Mouse (Mus musculus) neural tube, embryonic 15.5 days (tissue): ENCODE results near the gene Rps27a. TPM values are rescaled to one million over a fixed set of nuclear protein-coding genes. Genes with fewer than 3 reads are reported as not detected.

ENCODE experiments used
- ATAC-seq: fragments of 200-750 bp; cut with Nextera tagmentation; 2 replicates; pipeline ENCODE4 v1.8.0; 2017; ENCODE audit warnings: mild to moderate bottlenecking, moderate TSS enrichment, moderate library complexity; ENCODE audit not compliant: low FRiP score
- H3K27ac ChIP-seq: fragments of 300-500 bp; sonication (generic); replicated peaks from 2 replicates; pipeline ENCODE4 v1.5.1; 2015; ENCODE audit warnings: mild to moderate bottlenecking, inconsistent platforms
- H3K27me3 ChIP-seq: fragments of 300-500 bp; sonication (generic); replicated peaks from 2 replicates; pipeline ENCODE4 v1.6.1; 2015; ENCODE audit warnings: inconsistent platforms
- H3K36me3 ChIP-seq: fragments of 300-500 bp; sonication (generic); 2 replicates; pipeline ENCODE4 v1.6.1; 2015; ENCODE audit warnings: inconsistent platforms
- H3K4me1 ChIP-seq: fragments of 300-500 bp; sonication (generic); 2 replicates; pipeline ENCODE4 v1.6.1; 2015; ENCODE audit warnings: inconsistent platforms
- H3K4me2 ChIP-seq: fragments of 300-500 bp; sonication (generic); 2 replicates; pipeline ENCODE4 v1.6.1; 2015; ENCODE audit warnings: inconsistent platforms, mild to moderate bottlenecking, moderate library complexity
- H3K4me3 ChIP-seq: fragments of 300-500 bp; sonication (generic); replicated peaks from 2 replicates; pipeline ENCODE4 v1.5.1; 2015; ENCODE audit warnings: mild to moderate bottlenecking, inconsistent platforms
- H3K9ac ChIP-seq: fragments of 300-500 bp; sonication (generic); replicated peaks from 2 replicates; pipeline ENCODE4 v1.6.1; 2015; ENCODE audit warnings: mild to moderate bottlenecking, inconsistent platforms
- H3K9me3 ChIP-seq: fragments of 300-500 bp; sonication (generic); replicated peaks from 2 replicates; pipeline ENCODE4 v1.6.1; 2016; ENCODE audit warnings: inconsistent platforms
- WGBS: fragments of 180-500 bp; shearing (Covaris S2); methylation state at CpG from one replicate; pipeline ENCODE4 v1.1.7; 2015; ENCODE audit warnings: mixed read lengths; 5-methylcytosine and 5-hydroxymethylcytosine counted together
- polyA plus RNA-seq: library from polyadenylated mRNA; unstranded; fragments of >200 nt; fragmentation: Nextera tagmentation; extraction: Ambion mirVana; gene quantifications from 2 replicates; pipeline ENCODE4 v1.2.1, GENCODE M21; 2015

Gene Rps27a
- polyA plus RNA-seq, 1 experiment from 2014 or later, result 601 TPM

DNA sequence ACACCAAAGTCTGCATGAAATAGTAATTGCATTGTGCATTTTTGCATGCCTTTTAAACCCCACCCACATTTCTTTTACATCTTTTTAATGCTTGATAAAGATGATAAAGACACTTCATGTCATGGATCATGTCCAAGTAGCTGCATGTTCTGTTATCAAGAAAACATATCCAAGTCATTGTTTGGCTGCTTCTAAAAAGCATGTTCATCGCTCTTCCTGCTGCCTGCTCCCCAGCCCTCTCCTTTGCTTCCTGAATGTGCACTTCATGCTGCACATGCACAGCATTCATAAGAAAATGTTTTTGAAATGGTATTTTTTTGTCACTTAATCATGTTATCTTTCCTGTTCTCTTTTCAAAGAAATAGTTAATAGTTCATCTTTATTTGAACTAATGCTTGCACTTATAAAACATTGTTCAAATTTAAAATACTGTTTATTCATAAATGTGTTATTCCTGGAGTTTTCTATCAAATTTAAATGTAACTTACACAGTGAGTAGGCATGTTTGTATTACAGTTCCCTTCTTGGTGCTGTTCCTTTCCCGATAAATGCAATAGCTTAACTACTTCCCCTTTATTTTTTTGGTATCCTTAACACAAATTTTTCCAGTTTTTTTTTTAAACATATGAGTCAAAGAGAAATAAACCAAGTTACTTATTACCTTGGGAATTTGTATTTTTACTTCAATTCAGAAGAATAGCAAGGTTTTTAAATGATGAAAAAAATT lies 42.8 kb downstream of the Rps27a start:
- Histone ChIP-seq H3K4me2 (no peak overlapping the region), H3K36me3 (peaks cover 35% of the 10 kb centered on the region), H3K4me3 (no peak overlapping the region), H3K9me3 (no peaks in the 10 kb centered on the region), H3K9ac (no peak overlapping the region), H3K4me1 (no peaks in the 10 kb centered on the region), H3K27ac (no peak overlapping the region), H3K27me3 (no peaks in the 10 kb centered on the region)
- 98% methylated on average over 2 of the region's 2 CpGs for WGBS
- ATAC-seq, result no peak

DNA sequence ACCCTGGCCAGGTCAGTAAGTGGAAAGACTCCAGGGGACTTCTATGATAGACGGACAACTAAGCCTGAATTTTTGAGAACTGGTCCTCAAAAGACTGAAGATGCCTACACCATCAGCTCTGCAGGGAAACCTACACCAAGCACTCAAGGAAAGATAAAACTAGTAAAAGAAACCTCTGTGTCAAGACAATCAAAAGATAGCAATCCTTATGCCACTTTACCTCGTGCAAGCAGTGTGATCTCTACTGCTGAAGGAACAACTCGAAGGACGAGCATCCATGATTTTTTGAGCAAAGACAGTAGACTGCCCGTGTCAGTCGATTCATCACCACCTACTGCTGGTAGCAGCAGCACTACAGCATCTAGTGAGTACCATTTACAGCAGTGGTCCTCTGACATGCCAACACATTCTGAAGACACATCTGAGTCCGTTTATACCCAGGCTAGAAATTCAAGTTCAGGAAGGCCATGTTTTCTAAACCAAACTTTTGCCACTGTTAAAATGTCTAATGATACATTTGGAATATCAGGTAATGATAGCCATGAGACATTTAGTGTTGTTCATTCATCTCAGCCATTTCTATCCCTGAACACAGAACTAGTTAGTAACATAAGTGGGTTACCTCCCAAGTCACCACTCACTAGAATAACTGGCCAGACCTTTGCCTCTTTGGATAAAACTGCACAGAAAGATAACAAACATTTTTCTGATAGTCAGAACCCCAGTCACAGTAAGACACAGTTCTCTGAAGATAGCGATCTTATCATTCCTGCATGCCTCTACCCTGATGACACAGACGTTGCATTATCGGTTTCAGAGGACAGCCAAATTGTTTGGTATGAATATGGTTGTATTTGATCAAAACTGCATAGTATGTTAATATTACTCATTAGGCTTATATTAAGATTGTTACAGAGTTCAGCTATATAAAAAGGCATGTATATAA lies 43.7 kb downstream of the Rps27a start:
- H3K36me3 ChIP-seq, result peaks cover 40% of the 10 kb centered on the region
- H3K4me3 ChIP-seq, result no peak overlapping the region
- 94% methylated on average over 10 of the region's 10 CpGs for WGBS

DNA sequence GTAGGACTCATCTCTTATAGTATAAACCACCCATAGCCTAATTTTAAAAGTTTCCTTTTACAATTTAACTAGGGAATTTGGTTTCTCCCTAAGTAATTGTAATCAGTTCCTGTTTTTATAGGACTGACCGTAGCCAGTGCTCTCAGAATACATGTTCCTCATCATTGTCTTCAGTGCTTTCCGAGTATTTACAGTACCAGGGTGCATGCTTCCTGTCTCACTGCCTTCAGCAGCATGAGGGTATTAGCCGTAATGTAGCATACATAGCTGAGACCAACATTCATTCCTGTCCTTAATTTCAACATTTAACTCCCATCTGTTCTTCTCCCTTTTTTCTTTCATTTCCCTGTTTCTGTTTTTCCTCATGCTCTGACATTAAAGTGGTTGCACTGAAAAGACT lies 50.9 kb downstream of the Rps27a start:
- H3K36me3 ChIP-seq, result peaks cover 34% of the 10 kb centered on the region
- no peak overlapping the region for H3K27ac ChIP-seq
- no peak for ATAC-seq
- H3K4me2 ChIP-seq, result no peak overlapping the region
- 86% methylated on average over 3 of the region's 3 CpGs for WGBS
- no peak overlapping the region for H3K4me3 ChIP-seq
- H3K4me1 ChIP-seq, result no peaks in the 10 kb centered on the region
- no peak overlapping the region for H3K9ac ChIP-seq
- no peaks in the 10 kb centered on the region for H3K27me3 ChIP-seq
- no peaks in the 10 kb centered on the region for H3K9me3 ChIP-seq

More for the DNA sequence above, 43.7 kb downstream of the Rps27a start:
- H3K27ac ChIP-seq, result no peak overlapping the region
- no peaks in the 10 kb centered on the region for H3K27me3 ChIP-seq
- no peak for ATAC-seq
- H3K9me3 ChIP-seq, result no peaks in the 10 kb centered on the region
- no peaks in the 10 kb centered on the region for H3K4me1 ChIP-seq
- no peak overlapping the region for H3K9ac ChIP-seq
- H3K4me2 ChIP-seq, result no peak overlapping the region

Other genes starting within 250 kb of the Rps27a start
- 79.9 and 88.8 TPM in 2 replicates for gene Ccdc88a, start 174.5 kb downstream of the Rps27a start, polyA plus RNA-seq
- 12.5 and 16.3 TPM in 2 replicates for gene Prorsd1, start 33.1 kb downstream of the Rps27a start, polyA plus RNA-seq
- gene Mtif2, start 21.7 kb downstream of the Rps27a start, polyA plus RNA-seq, result 40.0 and 40.8 TPM in 2 replicates
- gene Clhc1, start 159 bp downstream of the Rps27a start, polyA plus RNA-seq, result 0.14 and 0.15 TPM in 2 replicates
- 113 and 122 TPM in 2 replicates for gene Rtn4, start 144.8 kb upstream of the Rps27a start, polyA plus RNA-seq